Mouse (Mus musculus) E14TG2a.4 (cell line): ENCODE data around the gene Gm20403.

Experiments used
- H3K27me3 ChIP-seq: 2 replicates; pipeline ENCODE4 v1.6.1; 2014; ENCODE audit warnings: low read length, control low read depth; ENCODE audit not compliant: insufficient read depth
- H3K36me3 ChIP-seq: 2 replicates; pipeline ENCODE4 v1.6.1; 2014; ENCODE audit warnings: low read length, control low read depth; ENCODE audit not compliant: insufficient read depth
- H3K4me1 ChIP-seq: replicated peaks from 2 replicates; pipeline ENCODE4 v1.6.1; 2014; ENCODE audit warnings: low read depth, low read length, control low read depth
- H3K4me3 ChIP-seq: replicated peaks from 2 replicates; pipeline ENCODE4 v1.5.1; 2014; ENCODE audit warnings: mild to moderate bottlenecking, low read length
- H3K9me3 ChIP-seq: 2 replicates; pipeline ENCODE4 v1.6.1; 2014; ENCODE audit warnings: low read length, control low read depth
- CTCF ChIP-seq: conservative IDR thresholded peaks from 2 replicates; pipeline ENCODE4 v1.5.1; 2014; ENCODE audit warnings: low read length
- NANOG ChIP-seq: IDR thresholded peaks from 2 replicates; pipeline ENCODE4 v1.6.1; 2014; ENCODE audit warnings: borderline replicate concordance, low read length, mixed read lengths
- POU5F1 ChIP-seq: IDR thresholded peaks from 2 replicates; pipeline ENCODE4 v1.6.1; 2014; ENCODE audit warnings: low read length, borderline replicate concordance

The Gm20403 gene

DNA sequence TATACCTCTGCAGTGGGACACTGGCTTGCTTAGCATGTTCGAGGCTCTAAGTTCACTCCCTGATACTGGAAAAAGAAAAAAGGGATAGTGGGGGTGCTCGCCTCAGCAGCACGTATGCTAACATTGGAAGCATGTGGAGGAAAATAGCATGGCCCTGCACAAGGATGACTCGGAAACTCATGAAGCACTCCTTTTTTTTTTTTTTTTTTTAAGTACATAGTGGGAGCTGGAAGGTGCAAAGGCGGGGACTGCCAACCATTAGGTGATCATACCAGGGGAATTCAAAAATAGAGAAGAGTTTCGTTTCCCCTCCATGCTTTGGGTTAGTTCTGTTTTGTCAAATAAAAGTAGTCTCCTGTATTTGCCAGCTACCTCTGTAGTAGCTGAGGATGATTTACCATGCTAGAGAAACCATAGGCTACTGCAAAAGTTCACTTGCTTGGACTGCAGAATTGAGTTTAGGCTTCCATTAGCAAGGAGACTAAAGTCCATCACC, 10.7 kb upstream of the Gm20403 start:
- Histone ChIP-seq H3K36me3 (no peaks in the 10 kb centered on the region), H3K27me3 (peaks cover 46% of the 10 kb centered on the region), H3K4me3 (no peak overlapping the region), H3K4me1 (peaks cover 14% of the 10 kb centered on the region; the same call in 1 of the 2 replicates), H3K9me3 (no peaks in the 10 kb centered on the region)
- TF ChIP-seq POU5F1: no peak
- no peak for TF ChIP-seq CTCF
- TF ChIP-seq NANOG: no peak

- H3K4me1 ChIP-seq: peaks cover 14% of the 10 kb centered on the region; the same call in 1 of the 2 replicates
- TF ChIP-seq POU5F1 (no peak), CTCF (no peak), NANOG (no peak)
- H3K9me3 ChIP-seq: no peaks in the 10 kb centered on the region
These were observed 9.6 kb upstream of the Gm20403 start for GRCm38 (mm10) chr12:54995965-54996364.

GRCm38 (mm10) chr12:54994418-54994817, 8.1 kb upstream of the Gm20403 start:
- no peak overlapping the region for H3K4me3 ChIP-seq
- H3K9me3 ChIP-seq: no peaks in the 10 kb centered on the region
- peaks cover 39% of the 10 kb centered on the region for H3K27me3 ChIP-seq
- H3K4me1 ChIP-seq: peaks cover 14% of the 10 kb centered on the region; the same call in 1 of the 2 replicates
- TF ChIP-seq CTCF: no peak
- no peak for TF ChIP-seq POU5F1
- no peak for TF ChIP-seq NANOG
- H3K36me3 ChIP-seq: no peaks in the 10 kb centered on the region

More at GRCm38 (mm10) chr12:54995965-54996364, 9.6 kb upstream of the Gm20403 start:
- Histone ChIP-seq H3K36me3 (no peaks in the 10 kb centered on the region), H3K27me3 (peaks cover 46% of the 10 kb centered on the region), H3K4me3 (no peak overlapping the region)

DNA sequence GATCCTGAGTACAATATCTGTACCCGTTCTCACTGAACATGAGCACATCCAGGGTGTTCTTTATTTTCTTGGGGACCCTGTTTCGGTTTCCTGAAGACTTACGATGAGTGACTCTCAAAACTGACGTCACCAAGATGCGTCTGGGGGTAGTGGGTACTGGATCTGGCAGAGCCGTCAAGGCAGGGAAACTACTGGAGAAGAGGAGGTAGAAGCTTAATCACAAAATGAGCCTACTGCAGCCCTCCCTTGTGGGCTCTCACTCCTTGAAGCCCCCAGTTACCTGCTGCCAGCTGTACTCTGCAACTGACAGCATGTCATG, 7.7 kb upstream of the Gm20403 start:
- no peaks in the 10 kb centered on the region for H3K36me3 ChIP-seq
- H3K4me1 ChIP-seq: peaks cover 10% of the 10 kb centered on the region; the same call in 1 of the 2 replicates
- TF ChIP-seq CTCF: no peak
- no peak for TF ChIP-seq POU5F1
- no peak for TF ChIP-seq NANOG
- H3K4me3 ChIP-seq: no peak overlapping the region
- no peaks in the 10 kb centered on the region for H3K9me3 ChIP-seq
- H3K27me3 ChIP-seq: peaks cover 38% of the 10 kb centered on the region

DNA sequence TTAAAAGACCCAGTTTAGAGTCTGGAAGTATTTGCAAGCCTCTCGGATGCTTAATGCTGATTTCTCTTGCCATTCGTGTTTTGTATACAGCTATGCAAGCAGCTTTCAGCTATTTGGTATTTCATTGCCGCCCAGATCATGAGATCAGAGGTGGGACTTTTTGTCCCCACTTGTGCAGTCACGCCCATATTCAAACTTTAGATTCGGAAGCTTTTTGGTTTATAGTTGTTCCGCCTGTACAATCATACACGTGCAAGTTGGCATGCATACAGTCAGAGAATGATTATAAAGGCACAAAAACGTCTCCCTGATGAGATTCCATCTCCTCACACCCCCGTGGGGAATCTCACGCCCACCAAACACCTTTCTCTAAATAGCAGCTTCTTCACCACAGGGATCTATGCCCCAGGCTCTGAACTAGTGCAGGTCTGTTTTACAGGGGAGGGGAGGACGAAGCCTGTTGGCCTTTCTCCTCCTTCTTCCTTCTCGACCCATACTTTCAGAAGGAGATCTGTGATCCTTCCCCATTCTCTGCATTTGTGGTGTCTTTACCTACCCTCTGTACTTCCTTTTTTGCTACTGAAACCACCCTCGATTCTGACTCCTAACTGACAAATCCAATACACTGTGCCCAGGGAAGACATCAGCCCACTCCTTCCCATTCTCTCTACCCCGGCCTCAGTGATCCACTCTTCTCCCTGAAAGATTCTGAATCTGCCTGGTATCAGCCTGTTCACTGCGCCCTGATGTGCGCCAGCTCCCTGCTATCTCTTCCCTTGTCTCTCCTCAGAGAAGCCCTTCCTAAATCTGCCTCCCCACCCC, 7.1 kb upstream of the Gm20403 start:
- Histone ChIP-seq H3K36me3 (no peaks in the 10 kb centered on the region), H3K27me3 (peaks cover 39% of the 10 kb centered on the region), H3K9me3 (no peaks in the 10 kb centered on the region), H3K4me1 (peaks cover 10% of the 10 kb centered on the region), H3K4me3 (no peak overlapping the region)
- TF ChIP-seq POU5F1 (no peak), CTCF (no peak), NANOG (no peak)

- TF ChIP-seq POU5F1 (no peak), CTCF (no peak), NANOG (no peak)
- H3K36me3 ChIP-seq: no peaks in the 10 kb centered on the region
- no peak overlapping the region for H3K4me3 ChIP-seq
- no peaks in the 10 kb centered on the region for H3K9me3 ChIP-seq
- peaks cover 36% of the 10 kb centered on the region for H3K27me3 ChIP-seq
- H3K4me1 ChIP-seq: peaks cover 12% of the 10 kb centered on the region
These were observed 6.5 kb upstream of the Gm20403 start for GRCm38 (mm10) chr12:54992814-54993213.

GRCm38 (mm10) chr12:54988323-54988850, 2.1 kb upstream of the Gm20403 start:
- Histone ChIP-seq H3K4me3 (no peak overlapping the region), H3K27me3 (peaks cover 42% of the 10 kb centered on the region), H3K9me3 (no peaks in the 10 kb centered on the region), H3K4me1 (peaks cover 19% of the 10 kb centered on the region), H3K36me3 (no peaks in the 10 kb centered on the region)
- TF ChIP-seq POU5F1: no peak
- TF ChIP-seq CTCF: no peak

DNA sequence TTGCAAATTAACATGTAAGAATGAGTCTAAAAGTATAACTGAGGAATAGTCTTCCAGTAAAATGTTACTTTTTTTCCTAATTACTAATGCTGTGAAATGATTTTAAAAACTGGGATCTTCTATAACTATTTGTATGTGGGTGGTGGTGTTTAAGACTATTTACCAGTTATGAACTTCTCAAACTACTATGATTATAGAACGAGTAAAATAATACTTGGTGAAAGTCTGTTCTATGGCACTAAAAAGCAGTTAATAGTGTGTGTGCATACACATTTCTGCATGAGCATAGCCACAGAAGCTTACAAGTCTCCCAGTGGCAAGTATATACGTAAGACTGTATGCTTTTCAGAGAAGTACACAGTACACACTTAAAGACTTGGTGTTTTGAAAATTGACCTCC, 827 bp upstream of the Gm20403 start:
- Histone ChIP-seq H3K36me3 (no peaks in the 10 kb centered on the region), H3K4me3 (no peak overlapping the region), H3K27me3 (peaks cover 48% of the 10 kb centered on the region), H3K4me1 (peaks cover 16% of the 10 kb centered on the region), H3K9me3 (no peaks in the 10 kb centered on the region)
- TF ChIP-seq POU5F1 (no peak), NANOG (no peak), CTCF (no peak)
